Mouse (Mus musculus): Measurements from ENCODE around the gene Aldoart2. TPM values are rescaled to one million over a fixed set of nuclear protein-coding genes. Genes with fewer than 3 reads are reported as not detected.
"Not testable (repeated sequence)": the region's sequence is repeated elsewhere in the genome, so short reads cannot be mapped to it uniquely, and the experiment has no call there.

Aldoart2 gene
- polyA plus RNA-seq (2012; rRNA removed), result not detected in 2 replicates

GRCm38 (mm10) chr12:55565206-55565605, at the start of gene Aldoart2:
Gene Aldoart2, plus strand, starts transcription at chr12:55565239.
- no peak for DNase-seq
- Histone ChIP-seq H3K4me3 (replicated peaks; ENCODE audit: extremely low read depth, low read depth, low read length) (no peak within 1 kb of the TSS), H3K4me1 (ENCODE audit: control insufficient read depth, insufficient read depth, low read length) (no peaks in the 10 kb centered on the region; the same call in 1 of the 2 replicates)
- WGBS, result 96% methylated on average over 19 of the region's 19 CpGs
- TF ChIP-seq POLR2A (IDR thresholded peaks at IDR 0.05; ENCODE audit: borderline replicate concordance, extremely low read depth, low read depth, low read length), result no peak
- no peak for TF ChIP-seq CTCF (IDR thresholded peaks at IDR 0.05; ENCODE audit: insufficient read depth, low read length)

DNA sequence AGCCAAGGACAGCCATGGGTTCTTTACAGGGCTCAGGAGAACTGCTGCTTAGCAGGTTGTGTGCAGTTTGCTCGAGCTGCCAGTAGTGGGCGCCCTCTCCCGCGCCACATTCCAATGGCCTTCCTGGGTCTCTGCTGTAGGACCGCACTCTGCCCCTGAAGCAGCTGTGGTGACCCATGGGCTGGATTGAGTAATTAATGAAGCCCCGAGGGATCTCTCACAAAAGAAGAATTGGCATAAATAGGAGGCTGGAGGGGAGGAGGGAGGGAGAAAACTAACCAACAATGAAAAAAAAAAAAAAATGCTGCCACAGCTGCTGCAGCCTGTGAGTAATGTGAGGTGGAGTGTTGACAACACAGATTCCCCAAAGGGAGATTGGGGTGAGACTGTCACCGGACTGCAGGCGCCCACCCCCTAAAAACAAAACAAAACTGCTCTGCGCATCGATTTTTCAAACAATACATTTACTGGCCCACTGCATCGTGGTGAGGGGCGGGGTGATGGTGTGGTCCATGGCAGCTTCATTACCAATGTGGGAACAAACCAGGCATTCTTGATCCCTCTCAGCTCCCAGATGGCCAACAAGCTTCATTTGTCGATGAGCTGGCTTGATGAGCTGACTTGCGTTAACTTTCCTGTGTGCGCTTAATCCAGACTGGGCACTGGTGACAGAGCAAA, 46.8 kb upstream of the Aldoart2 start:
- Histone ChIP-seq H3K4me3 (replicated peaks; ENCODE audit: extremely low read depth, low read depth, low read length) (no peak overlapping the region), H3K4me1 (ENCODE audit: control insufficient read depth, insufficient read depth, low read length) (no peaks in the 10 kb centered on the region)
- TF ChIP-seq CTCF (IDR thresholded peaks at IDR 0.05; ENCODE audit: insufficient read depth, low read length) (peak; percentile 56), POLR2A (IDR thresholded peaks at IDR 0.05; ENCODE audit: borderline replicate concordance, extremely low read depth, low read depth, low read length) (no peak)
- DNase-seq, result peak; percentile 23
- 47% methylated on average over 15 of the region's 15 CpGs for WGBS

DNA sequence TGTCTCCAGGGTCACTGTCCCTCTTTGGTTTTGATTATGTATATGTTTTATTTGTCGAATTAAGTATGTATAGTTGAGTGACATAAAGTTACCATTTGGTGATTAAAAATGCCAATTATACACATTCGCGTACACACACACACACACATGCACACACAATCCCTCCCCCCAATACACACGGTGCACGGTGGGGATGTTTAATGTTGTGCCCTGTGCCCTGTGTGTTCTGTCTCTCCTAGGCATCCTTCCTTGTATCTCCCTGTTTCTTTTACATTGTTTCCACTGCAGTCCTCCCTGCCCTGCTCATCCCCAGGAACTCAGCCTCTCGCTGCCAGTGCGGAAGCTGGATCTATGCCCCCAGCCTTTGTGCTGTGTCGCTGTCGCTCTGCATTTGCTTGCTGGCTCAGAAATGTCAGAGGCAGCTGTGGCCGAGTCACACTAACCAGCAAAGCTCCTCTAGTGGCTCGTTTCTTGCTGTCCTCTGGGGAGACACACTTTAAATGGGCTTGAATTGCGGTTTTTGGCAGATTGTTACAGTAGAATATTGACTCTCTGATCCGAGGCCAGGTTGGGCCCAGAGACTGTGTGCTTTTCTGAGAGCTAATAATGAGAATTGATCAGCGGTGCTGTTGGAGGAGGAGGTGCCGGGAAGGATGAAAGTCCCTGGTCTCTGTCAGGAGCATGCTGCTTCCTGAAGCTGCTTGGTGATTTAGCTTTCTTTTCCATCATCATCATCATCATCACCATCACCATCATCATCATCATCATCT, 37.9 kb upstream of the Aldoart2 start:
- Histone ChIP-seq H3K4me3 (replicated peaks; ENCODE audit: extremely low read depth, low read depth, low read length) (no peak overlapping the region), H3K4me1 (ENCODE audit: control insufficient read depth, insufficient read depth, low read length) (no peaks in the 10 kb centered on the region)
- 63% methylated on average over 15 of the region's 15 CpGs for WGBS
- no peak for TF ChIP-seq CTCF (IDR thresholded peaks at IDR 0.05; ENCODE audit: insufficient read depth, low read length)
- no peak for DNase-seq

DNA sequence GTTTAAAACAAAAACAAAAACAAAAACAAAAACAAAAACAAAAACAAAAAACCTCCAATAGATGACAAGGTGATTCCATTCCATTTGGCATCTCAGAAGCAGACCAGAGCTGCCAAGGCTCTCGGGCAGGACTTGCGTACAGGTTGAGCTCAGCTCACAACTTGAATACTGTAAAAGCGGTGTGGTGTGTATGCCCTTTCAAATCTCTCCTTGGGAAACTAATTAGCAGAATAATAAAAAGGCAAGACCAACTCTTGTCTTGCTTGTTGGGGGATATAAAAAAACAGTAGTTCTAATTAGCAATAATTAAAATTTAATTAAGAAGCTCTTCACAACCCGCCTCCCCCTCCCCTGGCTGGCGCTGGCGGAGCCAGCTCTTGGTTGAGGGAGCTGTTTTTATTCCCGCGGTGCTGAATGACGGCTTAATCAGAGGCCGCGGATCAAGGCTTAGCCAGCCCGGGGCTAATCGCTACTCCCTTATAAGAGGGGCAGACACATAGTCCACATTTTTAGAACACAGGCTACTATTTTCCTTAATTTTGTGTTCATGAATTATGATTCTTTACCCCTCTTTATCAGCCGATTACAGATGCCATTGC, 28.4 kb upstream of the Aldoart2 start:
- DNase-seq, result no peak
- Histone ChIP-seq H3K4me1 (ENCODE audit: control insufficient read depth, insufficient read depth, low read length) (no peaks in the 10 kb centered on the region), H3K4me3 (replicated peaks; ENCODE audit: extremely low read depth, low read depth, low read length) (no peak overlapping the region)
- WGBS, result 11% methylated on average over 14 of the region's 14 CpGs
- no peak for TF ChIP-seq POLR2A (IDR thresholded peaks at IDR 0.05; ENCODE audit: borderline replicate concordance, extremely low read depth, low read depth, low read length)
- no peak for TF ChIP-seq CTCF (IDR thresholded peaks at IDR 0.05; ENCODE audit: insufficient read depth, low read length)

- 57% methylated on average over 7 of the region's 7 CpGs for WGBS
- no peak for TF ChIP-seq POLR2A (IDR thresholded peaks at IDR 0.05; ENCODE audit: borderline replicate concordance, extremely low read depth, low read depth, low read length)
- no peak for TF ChIP-seq CTCF (IDR thresholded peaks at IDR 0.05; ENCODE audit: insufficient read depth, low read length)
Observed at GRCm38 (mm10) chr12:55537742-55538141, 27.3 kb upstream of the Aldoart2 start.

GRCm38 (mm10) chr12:55538328-55538971, 26.6 kb upstream of the Aldoart2 start:
- DNase-seq, result no peak
- TF ChIP-seq CTCF (IDR thresholded peaks at IDR 0.05; ENCODE audit: insufficient read depth, low read length), result no peak
- TF ChIP-seq POLR2A (IDR thresholded peaks at IDR 0.05; ENCODE audit: borderline replicate concordance, extremely low read depth, low read depth, low read length), result no peak
- no peaks in the 10 kb centered on the region for H3K4me1 ChIP-seq (ENCODE audit: control insufficient read depth, insufficient read depth, low read length)
- no peak overlapping the region for H3K4me3 ChIP-seq (replicated peaks; ENCODE audit: extremely low read depth, low read depth, low read length)
- 79% methylated on average over 1 of the region's 1 CpGs for WGBS

More at GRCm38 (mm10) chr12:55537742-55538141, 27.3 kb upstream of the Aldoart2 start:
- DNase-seq, result no peak
- Histone ChIP-seq H3K4me1 (ENCODE audit: control insufficient read depth, insufficient read depth, low read length) (no peaks in the 10 kb centered on the region), H3K4me3 (replicated peaks; ENCODE audit: extremely low read depth, low read depth, low read length) (no peak overlapping the region)

DNA sequence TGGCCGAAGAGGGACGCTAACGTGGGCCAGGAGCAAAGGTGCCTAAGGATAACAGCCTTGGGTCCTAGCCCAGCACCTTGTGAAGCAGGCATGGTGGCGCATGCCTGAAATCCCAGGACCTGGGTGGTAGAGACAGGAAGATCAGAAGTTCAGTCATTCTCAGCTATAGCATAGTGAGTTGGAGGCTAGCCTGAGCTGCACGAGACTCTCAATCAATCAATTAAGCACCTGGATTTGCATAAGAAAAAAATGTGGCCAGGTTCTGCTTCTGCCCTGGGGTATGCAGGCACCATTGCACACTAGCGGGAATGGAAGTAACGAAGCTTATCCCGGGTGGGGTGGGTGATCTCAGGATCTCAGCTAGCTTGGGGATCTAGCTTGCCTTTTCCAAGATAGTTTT, 25.9 kb upstream of the Aldoart2 start:
- DNase-seq, result no peak
- TF ChIP-seq CTCF (IDR thresholded peaks at IDR 0.05; ENCODE audit: insufficient read depth, low read length) (no peak), POLR2A (IDR thresholded peaks at IDR 0.05; ENCODE audit: borderline replicate concordance, extremely low read depth, low read depth, low read length) (no peak)
- no peaks in the 10 kb centered on the region for H3K4me1 ChIP-seq (ENCODE audit: control insufficient read depth, insufficient read depth, low read length)
- H3K4me3 ChIP-seq (replicated peaks; ENCODE audit: extremely low read depth, low read depth, low read length), result no peak overlapping the region
- 64% methylated on average over 8 of the region's 8 CpGs for WGBS

- H3K4me3 ChIP-seq (replicated peaks; ENCODE audit: extremely low read depth, low read depth, low read length); H3K4me1 ChIP-seq (ENCODE audit: control insufficient read depth, insufficient read depth, low read length); DNase-seq: not testable (repeated sequence)
- 77% methylated on average over 6 of the region's 6 CpGs for WGBS
Observed at GRCm38 (mm10) chr12:55554901-55555300, 10.1 kb upstream of the Aldoart2 start.

DNA sequence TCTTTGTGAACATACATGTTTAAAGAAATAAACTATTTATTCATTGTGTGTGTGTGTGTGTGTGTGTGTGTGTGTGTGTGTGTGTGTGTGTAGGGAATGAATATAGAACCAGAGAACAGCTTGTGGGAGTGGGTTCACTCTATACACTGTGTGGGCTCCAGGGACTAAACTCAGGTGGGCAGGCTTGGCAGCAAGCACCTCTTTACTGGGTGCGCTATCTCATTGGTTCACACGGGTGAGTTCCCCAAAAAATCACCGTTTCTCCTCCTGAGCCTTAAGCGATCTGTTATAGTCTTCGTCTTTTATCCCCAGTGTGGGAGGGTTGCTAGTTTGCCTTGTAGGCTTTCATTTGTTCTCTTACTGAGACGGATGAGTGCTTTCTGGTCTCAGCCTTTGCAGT, 7.2 kb upstream of the Aldoart2 start:
- no peak for DNase-seq
- H3K4me1 ChIP-seq (ENCODE audit: control insufficient read depth, insufficient read depth, low read length), result no peaks in the 10 kb centered on the region; the same call in 1 of the 2 replicates
- TF ChIP-seq CTCF (IDR thresholded peaks at IDR 0.05; ENCODE audit: insufficient read depth, low read length), result no peak
- TF ChIP-seq POLR2A (IDR thresholded peaks at IDR 0.05; ENCODE audit: borderline replicate concordance, extremely low read depth, low read depth, low read length), result no peak
- WGBS, result 81% methylated on average over 6 of the region's 6 CpGs
- H3K4me3 ChIP-seq (replicated peaks; ENCODE audit: extremely low read depth, low read depth, low read length), result no peak overlapping the region
